Comparison of ENCODE assay signal across 7 mouse cellular contexts in the genomic region with DNA sequence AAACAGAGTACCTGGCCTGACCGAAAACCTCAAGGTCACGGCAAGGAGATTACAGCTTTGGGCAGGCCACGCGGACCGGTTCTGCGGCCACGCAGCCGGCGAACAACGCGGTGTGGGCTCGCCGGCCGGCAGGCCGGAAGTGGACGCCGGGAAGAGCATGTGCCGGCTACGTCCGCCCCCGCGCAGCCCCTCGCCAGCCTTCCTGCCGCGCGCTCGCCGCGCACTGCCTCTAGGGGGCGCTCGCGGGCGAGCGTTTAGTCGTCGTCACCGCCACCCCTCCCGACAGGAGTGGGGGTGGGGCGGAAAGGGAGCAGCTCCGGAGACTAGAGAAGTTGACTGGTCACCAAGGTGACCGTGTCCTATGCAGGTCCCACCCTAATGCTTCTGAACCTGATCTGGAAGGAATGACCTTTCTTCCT. TPM values are rescaled to one million over a fixed set of nuclear protein-coding genes. Genes with fewer than 3 reads are reported as not detected.
A peak's percentile ranks its signal among the peaks of the same experiment; 100 is the strongest.
DNase-seq lines count a peak whose midpoint lies in the region; ATAC-seq and TF ChIP-seq lines count a peak whose summit lies in the region.

No protein-coding gene starts in this region.

- peak overlapping the region; percentile 57 for H3K4me2 ChIP-seq in embryonic facial prominence, embryonic 13.5 days
- peak overlapping the region; percentile 60 for H3K4me2 ChIP-seq in limb, embryonic 14.5 days (replicated peaks; ENCODE audit: low read depth, low read length, severe bottlenecking)
- peak overlapping the region; percentile 54 for H3K4me2 ChIP-seq in midbrain, embryonic 16.5 days (ENCODE audit: low read length)

- peak overlapping the region; percentile 86 for H3K27ac ChIP-seq in embryonic facial prominence, embryonic 13.5 days
- peak overlapping the region; percentile 73 for H3K27ac ChIP-seq in limb, embryonic 14.5 days (replicated peaks; ENCODE audit: low read depth, low read length)
- peak overlapping the region; percentile 82 for H3K27ac ChIP-seq in midbrain, embryonic 16.5 days (ENCODE audit: low read length)
- H3K27ac ChIP-seq in spleen, adult 2 months (ENCODE audit: insufficient read depth, low read length): peak overlapping the region; percentile 97

- no peaks in the 10 kb centered on the region for H3K27me3 ChIP-seq in embryonic facial prominence, embryonic 13.5 days
- no peaks in the 10 kb centered on the region for H3K27me3 ChIP-seq in limb, embryonic 14.5 days (ENCODE audit: control insufficient read depth, insufficient read depth, low read length)
- no peaks in the 10 kb centered on the region for H3K27me3 ChIP-seq in midbrain, embryonic 16.5 days (ENCODE audit: control insufficient read depth, insufficient read depth, low read depth, low read length)
- H3K27me3 ChIP-seq in spleen, adult 2 months (ENCODE audit: control insufficient read depth, insufficient read depth, low read length): no peaks in the 10 kb centered on the region

- H3K4me1 ChIP-seq in embryonic facial prominence, embryonic 13.5 days: no peaks in the 10 kb centered on the region
- H3K4me1 ChIP-seq in limb, embryonic 14.5 days (ENCODE audit: control insufficient read depth, insufficient read depth, low read length): no peaks in the 10 kb centered on the region
- H3K4me1 ChIP-seq in midbrain, embryonic 16.5 days (ENCODE audit: control insufficient read depth, insufficient read depth, low read length): no peaks in the 10 kb centered on the region
- no peaks in the 10 kb centered on the region for H3K4me1 ChIP-seq in spleen, adult 2 months (ENCODE audit: control insufficient read depth, insufficient read depth, insufficient read length)

- TF ChIP-seq CTCF in spleen, adult 2 months (IDR thresholded peaks at IDR 0.05; ENCODE audit: extremely low read depth, insufficient read depth, insufficient read length, insufficient replicate concordance): peak; percentile 76

- peak; percentile 83 for DNase-seq in adrenal gland, postnatal 25 days
- DNase-seq in heart, adult 8-10 months (ENCODE audit: low spot score): peak; percentile 65
- DNase-seq in kidney, adult 9 months: peak; percentile 81
- DNase-seq in limb, embryonic 14.5 days (ENCODE audit: low spot score): peak; percentile 74
- peak; percentile 57 to 72 for DNase-seq in spleen, adult 2 months (ENCODE audit: low read depth in 1 of 2, low spot score in 2 of 2)

- peak overlapping the region; percentile 83 for H3K9ac ChIP-seq in embryonic facial prominence, embryonic 13.5 days
- H3K9ac ChIP-seq in limb, embryonic 14.5 days (ENCODE audit: low read depth, low read length, severe bottlenecking): peak overlapping the region; percentile 64
- H3K9ac ChIP-seq in midbrain, embryonic 16.5 days (ENCODE audit: low read depth, low read length): peak overlapping the region; percentile 74

- no peak for TF ChIP-seq POLR2A in limb, embryonic 14.5 days (IDR thresholded peaks at IDR 0.05; ENCODE audit: borderline replicate concordance, extremely low read depth, insufficient read depth, insufficient read length)
- no peak; the same call in 1 of the 2 replicates for TF ChIP-seq POLR2A in spleen, adult 2 months (IDR thresholded peaks at IDR 0.05; ENCODE audit: low read depth, low read length)

- WGBS in embryonic facial prominence, embryonic 13.5 days: 30% methylated on average over 41 of the region's 41 CpGs
- WGBS in limb, embryonic 14.5 days: 29% methylated on average over 13 of the region's 41 CpGs
- 27% methylated on average over 30 of the region's 41 CpGs for WGBS in midbrain, embryonic 16.5 days
- 34% methylated on average over 40 of the region's 41 CpGs for WGBS in spleen, adult 2 months

- no peaks in the 10 kb centered on the region for H3K9me3 ChIP-seq in embryonic facial prominence, embryonic 13.5 days
- H3K9me3 ChIP-seq in limb, embryonic 14.5 days (ENCODE audit: control insufficient read depth, low read length): no peaks in the 10 kb centered on the region
- H3K9me3 ChIP-seq in midbrain, embryonic 16.5 days (replicated peaks; ENCODE audit: control insufficient read depth, low read length, poor library complexity, severe bottlenecking): no peaks in the 10 kb centered on the region; the same call in 1 of the 2 replicates

- peaks cover 7% of the 10 kb centered on the region for H3K36me3 ChIP-seq in embryonic facial prominence, embryonic 13.5 days
- H3K36me3 ChIP-seq in limb, embryonic 14.5 days (ENCODE audit: control insufficient read depth, insufficient read depth, low read length): peaks cover 6% of the 10 kb centered on the region; the same call in 1 of the 2 replicates
- peaks cover 5% of the 10 kb centered on the region; the same call in 1 of the 2 replicates for H3K36me3 ChIP-seq in midbrain, embryonic 16.5 days (ENCODE audit: control insufficient read depth, insufficient read depth, low read length)
- H3K36me3 ChIP-seq in spleen, adult 2 months (ENCODE audit: control insufficient read depth, insufficient read depth, low read length): peaks cover 2% of the 10 kb centered on the region

- peak; percentile 72 for ATAC-seq in embryonic facial prominence, embryonic 13.5 days (ENCODE audit: insufficient number of reproducible peaks, insufficient read depth, low FRiP score, low TSS enrichment, low read depth)
- ATAC-seq in limb, embryonic 14.5 days (ENCODE audit: low FRiP score, low read depth): peak; percentile 81
- peak; percentile 89 for ATAC-seq in midbrain, embryonic 16.5 days

- H3K4me3 ChIP-seq in embryonic facial prominence, embryonic 13.5 days: peak overlapping the region; percentile 58
- H3K4me3 ChIP-seq in limb, embryonic 14.5 days (replicated peaks; ENCODE audit: low read length): peak overlapping the region; percentile 58
- H3K4me3 ChIP-seq in midbrain, embryonic 16.5 days (ENCODE audit: low read depth, low read length): peak overlapping the region; percentile 62
- peak overlapping the region; percentile 92 for H3K4me3 ChIP-seq in spleen, adult 2 months (ENCODE audit: extremely low read depth, insufficient read depth, insufficient read length)

RNA-seq across cellular contexts. Expression of gene Slc25a5, which starts 0.7 kb away (rescaled TPM):
- 414 and 427 TPM in 2 replicates for total RNA-seq in adrenal gland, postnatal 25 days (2021)
- polyA plus RNA-seq in embryonic facial prominence, embryonic 13.5 days (2015; fragmentation: Nextera tagmentation; extraction: Ambion mirVana): 481 and 518 TPM in 2 replicates
- 100 to 1,000 TPM; 320 to 424 (median 359) TPM for total RNA-seq in heart, adult 8-10 months (2022)
- 362 and 365 TPM in 2 replicates for polyA plus RNA-seq in limb, embryonic 14.5 days (2012; rRNA removed)
- polyA plus RNA-seq in limb, embryonic 14.5 days (2014; fragmentation: Nextera tagmentation; extraction: Ambion mirVana): 474 and 536 TPM in 2 replicates
- polyA plus RNA-seq in midbrain, embryonic 16.5 days (2015; fragmentation: Nextera tagmentation; extraction: Ambion mirVana): 408 and 436 TPM in 2 replicates
- 263 and 357 TPM in 2 replicates for polyA plus RNA-seq in spleen, adult 2 months (2012; rRNA removed)

RNA-seq across cellular contexts. Expression of gene Slc25a43, which starts 52.7 kb away (rescaled TPM):
- 1.7 and 2.0 TPM in 2 replicates for total RNA-seq in adrenal gland, postnatal 25 days (2021)
- 1.7 and 2.1 TPM in 2 replicates for polyA plus RNA-seq in embryonic facial prominence, embryonic 13.5 days (2015; fragmentation: Nextera tagmentation; extraction: Ambion mirVana)
- total RNA-seq in heart, adult 8-10 months (2022): under 1 TPM in 1 of 4 experiments, not detected in 3; 0.53 TPM
- polyA plus RNA-seq in limb, embryonic 14.5 days (2012; rRNA removed): 1.8 TPM in 2 replicates
- 2.3 and 2.6 TPM in 2 replicates for polyA plus RNA-seq in limb, embryonic 14.5 days (2014; fragmentation: Nextera tagmentation; extraction: Ambion mirVana)
- polyA plus RNA-seq in midbrain, embryonic 16.5 days (2015; fragmentation: Nextera tagmentation; extraction: Ambion mirVana): 0.93 and 0.94 TPM in 2 replicates
- 1.2 and 1.5 TPM in 2 replicates for polyA plus RNA-seq in spleen, adult 2 months (2012; rRNA removed)

Comparison
In these comparisons a context has a peak if more than half of its experiments do, and no peak if none do; other contexts are left out.
1. Peak in every context shown above with its lines: DNase-seq, ATAC-seq, H3K4me3 ChIP-seq and H3K27ac ChIP-seq.